Mouse (Mus musculus) brain, embryonic 14.5 days (tissue): Measurements from ENCODE around the gene Abhd16a.

Experiments used
- CTCF ChIP-seq: fragments of 200-500 bp; IDR thresholded peaks from 2 replicates; pipeline ENCODE4 v1.5.1; 2012; ENCODE audit warnings: inconsistent platforms, mild to moderate bottlenecking, moderate library complexity, borderline replicate concordance; ENCODE audit not compliant: insufficient read depth, insufficient read length; ENCODE audit errors: extremely low read depth
- POLR2A ChIP-seq: fragments of 200-500 bp; IDR thresholded peaks from 2 replicates; pipeline ENCODE4 v1.6.1; 2012; ENCODE audit warnings: mild to moderate bottlenecking, inconsistent platforms, borderline replicate concordance; ENCODE audit not compliant: poor library complexity, insufficient read depth, insufficient read length, severe bottlenecking; ENCODE audit errors: extremely low read depth

- no peak for TF ChIP-seq POLR2A
- no peak for TF ChIP-seq CTCF
Measured at GRCm38 (mm10) chr17:35141971-35142370, 52.9 kb downstream of the Abhd16a start.
